Comparison of ENCODE assay signal across 25 mouse cellular contexts in genomic region chr5:36166346-36167013, GRCm38 (mm10). TPM values are rescaled to one million over a fixed set of nuclear protein-coding genes. Genes with fewer than 3 reads are reported as not detected.
A peak's percentile ranks its signal among the peaks of the same experiment; 100 is the strongest.
DNase-seq lines count a peak whose midpoint lies in the region; ATAC-seq and TF ChIP-seq lines count a peak whose summit lies in the region.
"Had no signal": no experiment of that assay in that cellular context is flagged by ENCODE, and none has a peak within 500 bp of the region (broad histone marks: within the 10 kb centered on the region; RNA-seq: fewer than 3 reads in every experiment).

No protein-coding gene starts in this region.

- H3K9me3 ChIP-seq in forebrain, embryonic 10.5 days: no peaks in the 10 kb centered on the region
- no peaks in the 10 kb centered on the region for H3K9me3 ChIP-seq in forebrain, embryonic 14.5 days (replicated peaks; ENCODE audit: control insufficient read depth, low read length)
- no peaks in the 10 kb centered on the region for H3K9me3 ChIP-seq in midbrain, embryonic 14.5 days (ENCODE audit: control insufficient read depth, low read length)
- H3K9me3 ChIP-seq: embryonic facial prominence, embryonic 12.5 days; stomach, embryonic 15.5 days had no signal

- peaks cover 24% of the 10 kb centered on the region for H3K4me1 ChIP-seq in forebrain, embryonic 10.5 days
- 0 out of 2 replicates have a peak, but pooled peaks cover 4% of the 10 kb centered on the region for H3K4me1 ChIP-seq in forebrain, embryonic 14.5 days (ENCODE audit: control insufficient read depth, insufficient read depth, low read length)
- H3K4me1 ChIP-seq in testis, adult 2 months (ENCODE audit: control insufficient read depth, insufficient read depth, low read length): no peaks in the 10 kb centered on the region; the same call in 1 of the 2 replicates
- peaks cover 31% of the 10 kb centered on the region for H3K4me1 ChIP-seq in midbrain, embryonic 14.5 days (ENCODE audit: control insufficient read depth, insufficient read depth, low read length)
- H3K4me1 ChIP-seq: embryonic facial prominence, embryonic 12.5 days; stomach, embryonic 15.5 days had no signal

- ATAC-seq in forebrain, embryonic 14.5 days: no peak
- ATAC-seq in midbrain, embryonic 14.5 days (ENCODE audit: low FRiP score, low TSS enrichment): no peak; the same call in 1 of the 2 replicates
- ATAC-seq: inflammation-experienced regulatory T-cells, adult 6 months had no signal

- no peak for TF ChIP-seq POLR2A in testis, adult 2 months (IDR thresholded peaks at IDR 0.05; ENCODE audit: control insufficient read depth, low read depth, low read length)

- H3K4me2 ChIP-seq in forebrain, embryonic 14.5 days (ENCODE audit: low read length): no peak overlapping the region
- no peak overlapping the region for H3K4me2 ChIP-seq in midbrain, embryonic 14.5 days (ENCODE audit: low read length)
- H3K4me2 ChIP-seq: embryonic facial prominence, embryonic 12.5 days; stomach, embryonic 15.5 days had no signal

- no peak overlapping the region for H3K4me3 ChIP-seq in forebrain, embryonic 10.5 days
- H3K4me3 ChIP-seq in forebrain, embryonic 14.5 days (ENCODE audit: low read depth, low read length): no peak overlapping the region
- peak overlapping the region; percentile 84 for H3K4me3 ChIP-seq in testis, adult 2 months (ENCODE audit: control insufficient read depth, low read depth, low read length)
- no peak overlapping the region for H3K4me3 ChIP-seq in midbrain, embryonic 14.5 days (replicated peaks; ENCODE audit: low read depth, low read length)
- H3K4me3 ChIP-seq: embryonic facial prominence, embryonic 12.5 days; stomach, embryonic 15.5 days had no signal

- H3K27me3 ChIP-seq in forebrain, embryonic 10.5 days (ENCODE audit: poor library complexity, severe bottlenecking): no peaks in the 10 kb centered on the region
- H3K27me3 ChIP-seq in forebrain, embryonic 14.5 days (replicated peaks; ENCODE audit: control insufficient read depth, insufficient read depth, low read length): no peaks in the 10 kb centered on the region
- no peaks in the 10 kb centered on the region for H3K27me3 ChIP-seq in testis, adult 2 months (ENCODE audit: control insufficient read depth, insufficient read depth, low read length)
- no peaks in the 10 kb centered on the region for H3K27me3 ChIP-seq in midbrain, embryonic 14.5 days (ENCODE audit: control insufficient read depth, insufficient read depth, low read length)
- H3K27me3 ChIP-seq: embryonic facial prominence, embryonic 12.5 days; stomach, embryonic 15.5 days had no signal

- DNase-seq in forebrain, embryonic 10.5 days (ENCODE audit: extremely low spot score, low spot score): no peak
- no peak for DNase-seq in forebrain, embryonic 14.5 days (ENCODE audit: low spot score)
- DNase-seq in testis, postnatal 14 days (ENCODE audit: low spot score): no peak
- DNase-seq in midbrain, embryonic 14.5 days: no peak
- no peak for DNase-seq in T-cell, adult 2 months (ENCODE audit: low spot score)
- no peak for DNase-seq in lung, postnatal 25 days (ENCODE audit: low spot score)
- DNase-seq in left cerebral cortex, postnatal 36 days (ENCODE audit: low spot score in 2 of 2): no peak
- DNase-seq: adrenal gland, adult 8-10 months; cerebellum, adult 11 months; gastrocnemius, postnatal 36 days; kidney, postnatal 4 days; lung, adult 2 months; right cerebral cortex, adult 18-20 months; spleen, adult 18-20 months had no signal

- intact Hi-C loops in left cerebral cortex, postnatal 36 days (cut with DNase I): no loop called here

- TF ChIP-seq CTCF in testis, adult 2 months (IDR thresholded peaks at IDR 0.05; ENCODE audit: control insufficient read depth, insufficient read depth, insufficient replicate concordance, low read depth, low read length): no peak

- no peaks in the 10 kb centered on the region for H3K36me3 ChIP-seq in forebrain, embryonic 10.5 days (replicated peaks)
- H3K36me3 ChIP-seq in forebrain, embryonic 14.5 days (ENCODE audit: control insufficient read depth, insufficient read depth, low read length): no peaks in the 10 kb centered on the region
- no peaks in the 10 kb centered on the region for H3K36me3 ChIP-seq in testis, adult 2 months (ENCODE audit: control insufficient read depth, insufficient read depth, low read length)
- H3K36me3 ChIP-seq in midbrain, embryonic 14.5 days (ENCODE audit: control insufficient read depth, insufficient read depth, low read length): no peaks in the 10 kb centered on the region
- H3K36me3 ChIP-seq: embryonic facial prominence, embryonic 12.5 days; stomach, embryonic 15.5 days had no signal

- H3K27ac ChIP-seq in forebrain, embryonic 10.5 days: peak overlapping the region; percentile 65; the same call in 1 of the 2 replicates
- no peak overlapping the region for H3K27ac ChIP-seq in forebrain, embryonic 14.5 days (ENCODE audit: low read depth, low read length)
- H3K27ac ChIP-seq in testis, adult 2 months (ENCODE audit: control insufficient read depth, insufficient read depth, low read depth, low read length): no peak overlapping the region
- peak overlapping the region; percentile 49 for H3K27ac ChIP-seq in midbrain, embryonic 14.5 days (replicated peaks; ENCODE audit: low read depth, low read length)
- H3K27ac ChIP-seq: embryonic facial prominence, embryonic 12.5 days; macrophage; stomach, embryonic 15.5 days had no signal

- H3K9ac ChIP-seq in forebrain, embryonic 14.5 days (ENCODE audit: low read length): no peak overlapping the region
- H3K9ac ChIP-seq in midbrain, embryonic 14.5 days (replicated peaks; ENCODE audit: low read length): no peak overlapping the region
- H3K9ac ChIP-seq: embryonic facial prominence, embryonic 12.5 days; stomach, embryonic 15.5 days had no signal

- 81% methylated on average over 6 of the region's 6 CpGs for WGBS in forebrain, embryonic 10.5 days
- 72% methylated on average over 6 of the region's 6 CpGs for WGBS in forebrain, embryonic 14.5 days
- WGBS in midbrain, embryonic 14.5 days: 63% methylated on average over 6 of the region's 6 CpGs

RNA-seq across cellular contexts. Expression of gene Psapl1, which starts 37.3 kb away (rescaled TPM):
- 0.10 TPM in 1 of 2 replicates, not detected in the other for polyA plus RNA-seq in forebrain, embryonic 10.5 days (2016; fragmentation: Nextera tagmentation; extraction: Ambion mirVana)
- not detected in 2 replicates for polyA plus RNA-seq in forebrain, embryonic 14.5 days (2014; fragmentation: Nextera tagmentation; extraction: Ambion mirVana)
- not detected in 2 replicates for polyA plus RNA-seq in testis, adult 2 months (2012; rRNA removed)
- polyA plus RNA-seq in midbrain, embryonic 14.5 days (2014; fragmentation: Nextera tagmentation; extraction: Ambion mirVana): not detected in 2 replicates
- not detected for total RNA-seq in left cerebral cortex, postnatal 36 days (2021)
- total RNA-seq: gastrocnemius, postnatal 36 days; layer of hippocampus, postnatal 25 days; left cerebral cortex, postnatal 14 days; liver, adult 2 months; MEL had no signal
- polyA plus RNA-seq: brain, embryonic 14.5 days; heart, postnatal 0 days; inflammation-experienced regulatory T-cells, adult 6 months; liver, adult 2 months; macrophage had no signal

Comparison
In these comparisons a context has a peak if more than half of its experiments do, and no peak if none do; other contexts are left out.
1. H3K27ac ChIP-seq: peak in forebrain, embryonic 10.5 days (single experiment) and midbrain, embryonic 14.5 days (single experiment); none in forebrain, embryonic 14.5 days (single experiment) and testis, adult 2 months (single experiment).